Mouse (Mus musculus): ENCODE measurements around the gene Acox1. TPM values are rescaled to one million over a fixed set of nuclear protein-coding genes. Genes with fewer than 3 reads are reported as not detected.

Acox1 gene
- polyA plus RNA-seq, 1 experiment from 2014 or later: 68.3 TPM

DNA sequence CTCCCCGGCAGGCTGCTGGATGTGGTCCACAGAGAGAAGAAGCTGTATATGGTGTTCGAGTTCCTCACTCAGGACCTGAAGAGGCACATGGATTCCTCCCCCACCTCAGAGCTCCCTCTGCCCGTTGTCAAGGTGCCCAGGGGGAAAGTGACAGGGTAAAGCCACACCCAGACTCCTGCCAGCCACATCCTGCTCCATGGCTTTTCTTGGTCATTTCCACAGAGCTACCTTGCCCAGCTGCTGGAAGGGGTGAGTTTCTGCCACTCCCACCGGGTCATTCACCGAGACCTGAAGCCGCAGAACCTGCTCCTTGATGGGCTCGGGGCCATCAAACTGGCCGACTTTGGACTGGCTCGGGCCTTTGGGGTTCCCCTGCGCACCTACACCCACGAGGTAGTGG, 17.7 kb upstream of the Acox1 start:
- peaks cover under 1% of the 10 kb centered on the region; the same call in 1 of the 2 replicates for H3K9me3 ChIP-seq (ENCODE audit: control insufficient read depth, low read length)
- no peak overlapping the region for H3K9ac ChIP-seq (replicated peaks; ENCODE audit: low read length)
- ATAC-seq (ENCODE audit: low FRiP score, low TSS enrichment) (no peak), DNase-seq (no peak)
- H3K36me3 ChIP-seq (ENCODE audit: control insufficient read depth, insufficient read depth, low read length): 0 out of 2 replicates have a peak, but pooled peaks cover 6% of the 10 kb centered on the region
- WGBS: 87% methylated on average over 11 of the region's 11 CpGs
- no peaks in the 10 kb centered on the region for H3K4me1 ChIP-seq (ENCODE audit: control insufficient read depth, insufficient read depth, low read length)
- H3K27me3 ChIP-seq (ENCODE audit: control insufficient read depth, insufficient read depth, low read length): peaks cover 8% of the 10 kb centered on the region; the same call in 1 of the 2 replicates
- H3K4me3 ChIP-seq (replicated peaks; ENCODE audit: low read depth, low read length): no peak overlapping the region
- H3K27ac ChIP-seq (replicated peaks; ENCODE audit: low read depth, low read length): no peak overlapping the region
- H3K4me2 ChIP-seq (ENCODE audit: low read length): no peak overlapping the region

DNA sequence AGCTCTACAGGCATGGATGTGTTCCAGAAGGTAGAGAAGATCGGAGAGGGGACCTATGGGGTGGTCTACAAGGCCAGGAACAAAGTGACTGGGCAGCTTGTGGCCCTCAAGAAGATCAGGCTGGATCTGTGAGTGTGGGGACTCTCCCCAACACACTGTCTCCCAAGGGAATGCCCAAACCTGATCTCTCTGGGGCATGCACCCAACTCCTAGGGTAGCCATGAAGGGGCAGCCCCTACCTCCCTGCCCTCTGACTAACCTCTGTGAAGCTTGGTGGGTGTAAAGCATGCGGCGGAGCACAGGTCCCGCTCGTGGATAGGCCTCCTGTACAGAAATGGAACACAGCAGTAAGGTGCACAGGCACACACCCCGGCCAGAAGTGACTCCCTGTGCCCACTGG, 17.1 kb upstream of the Acox1 start:
- Histone ChIP-seq H3K9ac (replicated peaks; ENCODE audit: low read length) (no peak overlapping the region), H3K36me3 (ENCODE audit: control insufficient read depth, insufficient read depth, low read length) (0 out of 2 replicates have a peak, but pooled peaks cover 7% of the 10 kb centered on the region), H3K4me1 (ENCODE audit: control insufficient read depth, insufficient read depth, low read length) (no peaks in the 10 kb centered on the region), H3K9me3 (ENCODE audit: control insufficient read depth, low read length) (no peaks in the 10 kb centered on the region), H3K27me3 (ENCODE audit: control insufficient read depth, insufficient read depth, low read length) (peaks cover 3% of the 10 kb centered on the region; the same call in 1 of the 2 replicates), H3K4me2 (ENCODE audit: low read length) (no peak overlapping the region), H3K27ac (replicated peaks; ENCODE audit: low read depth, low read length) (no peak overlapping the region), H3K4me3 (replicated peaks; ENCODE audit: low read depth, low read length) (no peak overlapping the region)
- WGBS: 88% methylated on average over 6 of the region's 6 CpGs
- ATAC-seq (ENCODE audit: low FRiP score, low TSS enrichment) (no peak), DNase-seq (no peak)

DNA sequence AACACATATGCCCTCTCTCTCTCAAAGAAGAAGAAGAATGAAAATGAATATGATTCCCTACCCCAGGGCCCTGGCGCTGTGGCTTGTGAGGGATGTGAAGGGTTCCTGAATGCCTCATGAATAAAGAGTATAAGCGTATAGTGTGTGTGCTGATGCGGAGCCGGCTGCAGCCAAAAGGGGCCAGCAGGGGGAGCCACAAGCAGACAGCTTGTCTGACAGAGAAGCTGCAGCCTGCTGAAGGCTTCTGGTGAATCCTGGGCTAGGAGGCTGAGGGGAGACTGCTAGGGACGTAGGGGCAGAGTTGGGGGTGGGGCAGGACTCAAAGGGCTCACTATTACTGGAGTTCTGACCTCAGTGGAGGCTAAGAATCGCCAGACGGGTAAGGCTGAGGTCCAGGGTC, 16.3 kb upstream of the Acox1 start:
- Histone ChIP-seq H3K4me3 (replicated peaks; ENCODE audit: low read depth, low read length) (no peak overlapping the region), H3K9me3 (ENCODE audit: control insufficient read depth, low read length) (no peaks in the 10 kb centered on the region), H3K4me2 (ENCODE audit: low read length) (no peak overlapping the region), H3K4me1 (ENCODE audit: control insufficient read depth, insufficient read depth, low read length) (no peaks in the 10 kb centered on the region), H3K27ac (replicated peaks; ENCODE audit: low read depth, low read length) (no peak overlapping the region), H3K27me3 (ENCODE audit: control insufficient read depth, insufficient read depth, low read length) (no peaks in the 10 kb centered on the region), H3K36me3 (ENCODE audit: control insufficient read depth, insufficient read depth, low read length) (0 out of 2 replicates have a peak, but pooled peaks cover 7% of the 10 kb centered on the region), H3K9ac (replicated peaks; ENCODE audit: low read length) (no peak overlapping the region)
- WGBS: 75% methylated on average over 7 of the region's 7 CpGs
- ATAC-seq (ENCODE audit: low FRiP score, low TSS enrichment) (no peak), DNase-seq (peak; percentile 2)

DNA sequence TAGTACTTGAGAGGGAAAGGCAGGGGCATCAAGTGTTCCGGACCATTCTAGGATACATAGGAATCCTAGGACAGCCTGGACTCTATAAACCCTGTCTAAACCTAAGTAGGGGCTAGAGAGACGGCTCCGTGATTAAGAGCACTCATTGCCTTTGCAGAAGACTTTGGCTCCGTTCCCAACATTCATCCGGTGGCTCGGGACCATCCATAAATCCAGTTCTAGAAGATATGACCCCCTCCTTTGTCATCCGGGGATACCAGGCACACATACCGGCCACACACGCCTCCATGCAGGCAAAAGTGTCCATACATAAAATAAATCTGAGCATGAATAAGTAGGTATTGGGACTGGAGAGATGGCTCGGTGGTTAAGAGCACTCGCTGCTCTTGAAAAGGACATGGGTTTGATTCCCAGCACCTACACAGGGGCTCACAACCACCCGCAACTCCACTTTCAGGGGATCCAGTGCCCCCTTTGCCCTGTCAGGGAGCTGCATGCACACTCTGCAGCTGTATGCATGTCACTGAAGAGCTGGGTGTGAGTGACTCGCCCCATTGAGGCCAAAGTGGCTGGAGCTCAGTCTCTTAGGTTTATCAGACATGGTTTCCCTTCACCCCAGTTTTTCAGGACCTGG, 15.1 kb upstream of the Acox1 start:
- Histone ChIP-seq H3K4me3 (replicated peaks; ENCODE audit: low read depth, low read length) (no peak overlapping the region), H3K4me1 (ENCODE audit: control insufficient read depth, insufficient read depth, low read length) (no peaks in the 10 kb centered on the region), H3K27me3 (ENCODE audit: control insufficient read depth, insufficient read depth, low read length) (no peaks in the 10 kb centered on the region), H3K27ac (replicated peaks; ENCODE audit: low read depth, low read length) (no peak overlapping the region), H3K9ac (replicated peaks; ENCODE audit: low read length) (no peak overlapping the region), H3K4me2 (ENCODE audit: low read length) (no peak overlapping the region), H3K9me3 (ENCODE audit: control insufficient read depth, low read length) (no peaks in the 10 kb centered on the region), H3K36me3 (ENCODE audit: control insufficient read depth, insufficient read depth, low read length) (0 out of 2 replicates have a peak, but pooled peaks cover 7% of the 10 kb centered on the region)
- DNase-seq: no peak
- 93% methylated on average over 13 of the region's 13 CpGs for WGBS
- ATAC-seq (ENCODE audit: low FRiP score, low TSS enrichment): no peak

DNA sequence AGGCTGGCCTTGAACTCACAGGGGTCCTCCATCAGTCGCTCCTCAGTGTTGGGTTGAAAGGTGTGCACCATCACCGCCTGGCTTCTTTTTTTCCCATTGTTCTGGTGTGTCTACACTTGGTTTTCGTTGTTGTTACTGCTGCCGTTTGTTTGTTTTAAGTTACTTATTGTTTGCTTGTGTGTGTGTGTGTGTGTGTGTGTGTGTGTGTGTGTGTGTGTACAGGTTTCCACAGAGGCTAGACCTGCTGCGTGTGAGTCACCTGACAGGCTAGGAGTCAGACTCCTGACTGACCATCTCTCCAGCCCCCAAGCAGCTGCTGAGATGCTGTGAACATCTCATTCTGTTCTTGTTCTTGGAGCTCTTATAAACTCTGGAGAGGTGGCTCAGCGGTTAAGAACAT, 14.0 kb upstream of the Acox1 start:
- DNase-seq: no peak
- WGBS: 94% methylated on average over 6 of the region's 6 CpGs
- no peak overlapping the region for H3K9ac ChIP-seq (replicated peaks; ENCODE audit: low read length)
- H3K36me3 ChIP-seq (ENCODE audit: control insufficient read depth, insufficient read depth, low read length): 0 out of 2 replicates have a peak, but pooled peaks cover 7% of the 10 kb centered on the region
- H3K27ac ChIP-seq (replicated peaks; ENCODE audit: low read depth, low read length): no peak overlapping the region
- H3K27me3 ChIP-seq (ENCODE audit: control insufficient read depth, insufficient read depth, low read length): no peaks in the 10 kb centered on the region
- no peak for ATAC-seq (ENCODE audit: low FRiP score, low TSS enrichment)
- no peak overlapping the region for H3K4me3 ChIP-seq (replicated peaks; ENCODE audit: low read depth, low read length)
- no peak overlapping the region for H3K4me2 ChIP-seq (ENCODE audit: low read length)
- no peaks in the 10 kb centered on the region for H3K9me3 ChIP-seq (ENCODE audit: control insufficient read depth, low read length)
- no peaks in the 10 kb centered on the region for H3K4me1 ChIP-seq (ENCODE audit: control insufficient read depth, insufficient read depth, low read length)

DNA sequence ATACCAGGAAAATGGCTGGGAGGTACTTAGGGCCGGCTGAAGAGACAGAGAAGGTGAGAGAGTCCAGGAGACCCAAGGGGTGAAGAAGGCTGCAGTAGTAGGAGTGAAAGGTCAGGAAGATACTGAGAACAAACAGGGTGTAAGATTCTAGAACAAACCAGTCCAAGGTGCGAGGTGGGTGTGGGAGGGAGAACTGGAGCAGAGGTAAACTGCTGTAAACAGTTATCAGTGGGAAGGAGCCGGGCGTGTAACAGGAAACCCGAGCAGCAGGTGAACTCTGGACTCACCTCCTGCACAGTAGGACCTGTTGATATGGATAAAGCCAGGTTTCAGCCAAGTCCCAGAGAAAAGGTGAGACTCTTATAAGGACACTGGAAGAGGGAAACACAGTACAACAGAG, 11.9 kb upstream of the Acox1 start:
- no peaks in the 10 kb centered on the region for H3K9me3 ChIP-seq (ENCODE audit: control insufficient read depth, low read length)
- DNase-seq (no peak), ATAC-seq (ENCODE audit: low FRiP score, low TSS enrichment) (no peak)
- 70% methylated on average over 5 of the region's 5 CpGs for WGBS
- H3K4me2 ChIP-seq (ENCODE audit: low read length): no peak overlapping the region
- H3K9ac ChIP-seq (replicated peaks; ENCODE audit: low read length): no peak overlapping the region
- H3K4me3 ChIP-seq (replicated peaks; ENCODE audit: low read depth, low read length): no peak overlapping the region
- H3K4me1 ChIP-seq (ENCODE audit: control insufficient read depth, insufficient read depth, low read length): no peaks in the 10 kb centered on the region
- H3K36me3 ChIP-seq (ENCODE audit: control insufficient read depth, insufficient read depth, low read length): peaks cover 23% of the 10 kb centered on the region
- H3K27me3 ChIP-seq (ENCODE audit: control insufficient read depth, insufficient read depth, low read length): no peaks in the 10 kb centered on the region
- H3K27ac ChIP-seq (replicated peaks; ENCODE audit: low read depth, low read length): no peak overlapping the region

DNA sequence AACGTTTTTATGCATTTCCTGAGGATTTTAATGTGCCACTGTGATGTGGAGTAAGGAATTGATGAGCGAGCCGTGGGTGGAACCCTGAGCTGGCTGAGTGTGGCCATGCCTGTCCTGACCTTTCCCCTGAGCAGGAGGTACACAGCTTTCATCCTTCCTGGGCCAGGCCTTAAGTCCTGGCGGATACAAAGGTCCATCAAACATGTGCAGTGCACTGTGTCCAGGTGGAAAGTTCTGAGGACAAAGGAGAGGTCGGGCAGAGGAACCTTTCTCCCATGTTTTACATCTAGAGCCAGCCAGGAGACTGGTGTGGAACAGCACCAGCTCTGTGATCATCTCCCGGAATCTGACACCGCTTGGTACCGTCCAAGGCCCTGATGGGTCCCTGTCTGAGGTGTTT, 10.4 kb upstream of the Acox1 start:
- DNase-seq (no peak), ATAC-seq (ENCODE audit: low FRiP score, low TSS enrichment) (no peak)
- no peak overlapping the region for H3K4me2 ChIP-seq (ENCODE audit: low read length)
- WGBS: 79% methylated on average over 8 of the region's 8 CpGs
- peaks cover 30% of the 10 kb centered on the region for H3K36me3 ChIP-seq (ENCODE audit: control insufficient read depth, insufficient read depth, low read length)
- H3K9me3 ChIP-seq (ENCODE audit: control insufficient read depth, low read length): no peaks in the 10 kb centered on the region
- no peaks in the 10 kb centered on the region for H3K27me3 ChIP-seq (ENCODE audit: control insufficient read depth, insufficient read depth, low read length)
- no peak overlapping the region for H3K27ac ChIP-seq (replicated peaks; ENCODE audit: low read depth, low read length)
- H3K9ac ChIP-seq (replicated peaks; ENCODE audit: low read length): no peak overlapping the region
- H3K4me3 ChIP-seq (replicated peaks; ENCODE audit: low read depth, low read length): no peak overlapping the region
- no peaks in the 10 kb centered on the region for H3K4me1 ChIP-seq (ENCODE audit: control insufficient read depth, insufficient read depth, low read length)

DNA sequence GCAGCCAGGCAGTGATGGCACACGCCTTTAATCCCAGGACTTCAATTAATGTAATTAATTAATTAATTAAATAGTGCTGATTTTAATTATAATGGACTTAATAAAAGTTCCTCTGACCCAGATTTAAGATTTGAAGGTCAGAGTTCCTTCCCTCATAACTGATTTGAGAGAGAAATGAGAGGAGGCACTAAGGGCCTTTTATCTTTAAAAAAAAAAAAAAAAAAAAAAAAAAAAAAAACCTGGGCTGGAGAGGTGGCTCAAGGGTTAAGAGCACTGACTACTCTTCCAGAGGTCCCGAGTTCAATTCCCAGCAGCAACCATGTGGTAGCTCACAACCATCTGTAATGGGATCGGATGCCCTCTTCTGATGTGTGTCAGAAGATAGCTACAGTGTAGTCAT, 9.8 kb upstream of the Acox1 start:
- Histone ChIP-seq H3K27ac (replicated peaks; ENCODE audit: low read depth, low read length) (no peak overlapping the region), H3K4me1 (ENCODE audit: control insufficient read depth, insufficient read depth, low read length) (no peaks in the 10 kb centered on the region), H3K9ac (replicated peaks; ENCODE audit: low read length) (no peak overlapping the region), H3K9me3 (ENCODE audit: control insufficient read depth, low read length) (no peaks in the 10 kb centered on the region), H3K36me3 (ENCODE audit: control insufficient read depth, insufficient read depth, low read length) (peaks cover 30% of the 10 kb centered on the region), H3K4me2 (ENCODE audit: low read length) (no peak overlapping the region), H3K4me3 (replicated peaks; ENCODE audit: low read depth, low read length) (no peak overlapping the region), H3K27me3 (ENCODE audit: control insufficient read depth, insufficient read depth, low read length) (no peaks in the 10 kb centered on the region)
- no peak for DNase-seq
- no peak for ATAC-seq (ENCODE audit: low FRiP score, low TSS enrichment)
- WGBS: 82% methylated on average over 3 of the region's 3 CpGs

DNA sequence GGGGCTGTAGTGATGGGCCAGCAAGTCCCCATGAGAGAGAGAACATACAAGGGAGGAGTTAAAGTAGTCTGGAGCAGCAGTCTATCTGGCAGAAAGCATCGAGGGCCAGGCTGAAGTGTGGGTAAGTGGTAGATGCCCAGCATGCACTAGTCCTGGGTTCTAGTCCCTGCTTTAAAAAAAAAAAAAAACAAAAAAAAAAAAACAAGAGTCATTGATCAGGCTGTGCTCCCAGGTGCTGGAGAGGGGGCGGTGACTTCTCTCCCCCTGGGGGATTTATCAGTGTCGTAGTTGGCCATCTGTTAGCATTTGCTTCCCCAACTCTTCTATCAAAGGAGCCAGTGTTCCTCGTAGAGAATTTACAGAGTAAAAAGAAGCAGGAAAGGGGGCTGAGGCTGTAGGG, 7.8 kb upstream of the Acox1 start:
- Histone ChIP-seq H3K27ac (replicated peaks; ENCODE audit: low read depth, low read length) (no peak overlapping the region), H3K9me3 (ENCODE audit: control insufficient read depth, low read length) (no peaks in the 10 kb centered on the region), H3K27me3 (ENCODE audit: control insufficient read depth, insufficient read depth, low read length) (no peaks in the 10 kb centered on the region), H3K4me2 (ENCODE audit: low read length) (no peak overlapping the region), H3K9ac (replicated peaks; ENCODE audit: low read length) (no peak overlapping the region), H3K4me3 (replicated peaks; ENCODE audit: low read depth, low read length) (no peak overlapping the region), H3K4me1 (ENCODE audit: control insufficient read depth, insufficient read depth, low read length) (no peaks in the 10 kb centered on the region), H3K36me3 (ENCODE audit: control insufficient read depth, insufficient read depth, low read length) (peaks cover 26% of the 10 kb centered on the region)
- WGBS: 85% methylated on average over 4 of the region's 4 CpGs
- ATAC-seq (ENCODE audit: low FRiP score, low TSS enrichment) (no peak), DNase-seq (no peak)

Data from midbrain, embryonic 14.5 days (tissue).